Comparison of ENCODE assay signal across 9 mouse cellular contexts in genomic region chr1:43299490-43300302, GRCm38 (mm10).
DNase-seq lines count a peak whose midpoint lies in the region; ATAC-seq and TF ChIP-seq lines count a peak whose summit lies in the region.
"Had no signal": no experiment of that assay in that cellular context is flagged by ENCODE, and none has a peak within 500 bp of the region (broad histone marks: within the 10 kb centered on the region; RNA-seq: fewer than 3 reads in every experiment).

No protein-coding gene starts in this region.

- no peak for DNase-seq in frontal cortex, postnatal 14 days (ENCODE audit: low spot score in 2 of 2)
- no peak for DNase-seq in neural tube, embryonic 11.5 days (ENCODE audit: low spot score)
- DNase-seq in neural tube, embryonic 10.5 days (ENCODE audit: extremely low spot score, low spot score), result no peak
- peak; percentile 26 for DNase-seq in embryo, embryonic 11.5 days (ENCODE audit: low read depth, low spot score)
- DNase-seq in kidney, postnatal 0 days (ENCODE audit: low spot score), result peak; percentile 94
- DNase-seq in retina, embryonic 14.5 days (ENCODE audit: low spot score), result peak; percentile 83
- no peak for DNase-seq in right cerebral cortex, postnatal 10 days (ENCODE audit: low spot score in 2 of 2)

- H3K4me3 ChIP-seq in neural tube, embryonic 11.5 days (ENCODE audit: low read depth, low read length), result no peak overlapping the region
- H3K4me3 ChIP-seq in kidney, postnatal 0 days (replicated peaks; ENCODE audit: low read depth, low read length), result no peak overlapping the region

- H3K9ac ChIP-seq in neural tube, embryonic 11.5 days (ENCODE audit: low read length), result no peak overlapping the region
- no peak overlapping the region for H3K9ac ChIP-seq in kidney, postnatal 0 days (ENCODE audit: low read depth, low read length)

- no peaks in the 10 kb centered on the region for H3K9me3 ChIP-seq in neural tube, embryonic 11.5 days (ENCODE audit: control insufficient read depth, low read length)
- H3K9me3 ChIP-seq in kidney, postnatal 0 days (replicated peaks; ENCODE audit: low read length), result no peaks in the 10 kb centered on the region

- H3K36me3 ChIP-seq in neural tube, embryonic 11.5 days (ENCODE audit: control insufficient read depth, insufficient read depth, low read length), result no peaks in the 10 kb centered on the region
- H3K36me3 ChIP-seq in kidney, postnatal 0 days (ENCODE audit: insufficient read depth, low read length), result no peaks in the 10 kb centered on the region

- no peak overlapping the region for H3K27ac ChIP-seq in neural tube, embryonic 11.5 days (ENCODE audit: low read depth, low read length)
- no peak overlapping the region for H3K27ac ChIP-seq in kidney, postnatal 0 days
- H3K27ac ChIP-seq: macrophage had no signal

- H3K4me1 ChIP-seq in neural tube, embryonic 11.5 days (ENCODE audit: control insufficient read depth, insufficient read depth, low read length), result no peaks in the 10 kb centered on the region
- 0 out of 2 replicates have a peak, but pooled peaks cover 5% of the 10 kb centered on the region for H3K4me1 ChIP-seq in kidney, postnatal 0 days (replicated peaks; ENCODE audit: insufficient read depth, low read length)

- peak; percentile 91 for TF ChIP-seq CTCF in kidney, postnatal 0 days (IDR thresholded peaks at IDR 0.05; ENCODE audit: low read depth)

- no peak overlapping the region for H3K4me2 ChIP-seq in neural tube, embryonic 11.5 days (ENCODE audit: low read depth)
- H3K4me2 ChIP-seq in kidney, postnatal 0 days (ENCODE audit: low read length), result no peak overlapping the region

- ATAC-seq in frontal cortex, adult (ENCODE audit: low TSS enrichment), result peak; percentile 93
- peak; percentile 58 for ATAC-seq in neural tube, embryonic 11.5 days (ENCODE audit: insufficient read depth, low FRiP score, low TSS enrichment)
- peak; percentile 43; the same call in 1 of the 2 replicates for ATAC-seq in kidney, postnatal 0 days (replicated peaks; ENCODE audit: low FRiP score, low read depth)

- WGBS in neural tube, embryonic 11.5 days, result 62% methylated on average over 7 of the region's 7 CpGs
- WGBS in kidney, postnatal 0 days, result 52% methylated on average over 7 of the region's 7 CpGs

- no peaks in the 10 kb centered on the region for H3K27me3 ChIP-seq in neural tube, embryonic 11.5 days (ENCODE audit: control insufficient read depth, insufficient read depth, low read length)
- no peaks in the 10 kb centered on the region for H3K27me3 ChIP-seq in kidney, postnatal 0 days (ENCODE audit: insufficient read depth, low read length)

Comparison
In these comparisons a context has a peak if more than half of its experiments do, and no peak if none do; other contexts are left out.
1. ATAC-seq: peak in every context shown above with its lines; median percentile 93 in frontal cortex, adult; 58 in neural tube, embryonic 11.5 days; 43 in kidney, postnatal 0 days.
2. DNase-seq: peak in embryo, embryonic 11.5 days (single experiment), kidney, postnatal 0 days (single experiment) and retina, embryonic 14.5 days (single experiment); none in frontal cortex, postnatal 14 days (0 of 2), neural tube, embryonic 11.5 days (single experiment), neural tube, embryonic 10.5 days (single experiment) and right cerebral cortex, postnatal 10 days (0 of 2).